Mouse (Mus musculus): ENCODE results near the gene Kmt2d. TPM values are rescaled to one million over a fixed set of nuclear protein-coding genes. Genes with fewer than 3 reads are reported as not detected.
"Not testable (repeated sequence)": the region's sequence is repeated elsewhere in the genome, so short reads cannot be mapped to it uniquely, and the experiment has no call there.

The Kmt2d gene
- polyA plus RNA-seq, 1 experiment from 2014 or later, result 8.7 TPM

DNA sequence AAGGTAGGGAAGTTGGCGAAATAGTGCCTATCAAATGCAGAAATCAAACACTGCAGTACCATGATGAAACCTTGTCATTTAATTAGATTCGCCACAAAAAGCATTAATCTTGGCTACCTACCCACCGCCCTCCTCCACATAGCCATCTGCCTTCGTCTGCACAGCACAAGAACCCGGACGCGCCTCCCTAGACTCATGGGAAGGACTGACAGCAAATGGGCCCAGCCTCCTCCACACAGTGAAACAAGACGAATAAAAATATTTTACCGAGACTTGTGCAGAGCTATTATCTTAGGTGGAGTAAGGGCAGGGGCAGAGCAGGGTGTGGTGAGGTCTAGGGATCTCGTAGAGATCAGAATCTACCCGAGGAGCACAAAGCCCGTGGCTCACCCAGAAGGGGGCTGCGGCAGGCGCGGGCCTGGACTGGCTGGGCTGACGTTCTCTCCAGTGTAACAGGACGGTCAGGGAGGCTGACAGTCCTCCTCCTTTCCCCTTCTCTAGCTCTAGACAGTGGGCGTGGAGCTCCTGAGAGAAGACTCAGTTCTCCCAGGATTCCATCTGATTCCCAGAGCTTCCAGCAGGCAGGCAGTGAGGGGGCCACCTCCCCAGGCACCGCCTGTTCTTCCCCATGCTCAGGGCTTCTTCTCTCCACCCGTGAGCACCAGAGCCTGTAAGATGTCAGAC is 58.1 kb downstream of the Kmt2d start:
- no peak overlapping the region for H3K27ac ChIP-seq (ENCODE audit: low read length)
- H3K4me2 ChIP-seq (replicated peaks; ENCODE audit: low read depth, low read length), result no peak overlapping the region
- no peak for ATAC-seq
- peaks cover 27% of the 10 kb centered on the region for H3K36me3 ChIP-seq (ENCODE audit: insufficient read depth, low read length)
- no peak for DNase-seq (ENCODE audit: low spot score)
- H3K9ac ChIP-seq (replicated peaks; ENCODE audit: low read depth), result no peak overlapping the region
- peaks cover 6% of the 10 kb centered on the region; the same call in 1 of the 2 replicates for H3K4me1 ChIP-seq (ENCODE audit: insufficient read depth, low read depth, low read length)
- 85% methylated on average over 20 of the region's 20 CpGs for WGBS
- H3K9me3 ChIP-seq (ENCODE audit: low read length), result no peaks in the 10 kb centered on the region
- H3K4me3 ChIP-seq (ENCODE audit: low read depth, low read length), result no peak overlapping the region
- H3K27me3 ChIP-seq (replicated peaks; ENCODE audit: insufficient read depth, low read length), result peaks cover 20% of the 10 kb centered on the region
- TF ChIP-seq EP300 (IDR thresholded peaks at IDR 0.05), result no peak

DNA sequence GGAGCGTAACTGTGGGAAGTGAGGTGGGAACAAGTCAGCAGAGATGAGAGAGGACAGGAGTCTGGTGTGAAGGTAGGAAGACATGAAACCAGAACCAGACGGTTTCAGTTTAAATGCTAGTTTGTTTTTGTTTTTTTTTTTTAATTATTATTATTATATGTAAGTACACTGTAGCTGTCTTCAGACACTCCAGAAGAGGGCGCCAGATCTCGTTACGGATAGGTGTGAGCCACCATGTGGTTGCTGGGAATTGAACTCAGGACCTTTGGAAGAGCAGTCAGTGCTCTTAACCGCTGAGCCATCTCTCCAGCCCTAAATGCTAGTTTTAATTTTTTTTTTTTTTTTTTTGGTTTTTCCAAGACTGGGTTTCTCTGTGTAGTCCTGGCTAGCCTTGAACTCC is 60.8 kb downstream of the Kmt2d start:
- H3K4me1 ChIP-seq (ENCODE audit: insufficient read depth, low read depth, low read length), result peaks cover 20% of the 10 kb centered on the region; the same call in 1 of the 2 replicates
- not testable (repeated sequence) for ATAC-seq; H3K9me3 ChIP-seq (ENCODE audit: low read length); H3K27ac ChIP-seq (ENCODE audit: low read length); H3K9ac ChIP-seq (replicated peaks; ENCODE audit: low read depth); H3K4me2 ChIP-seq (replicated peaks; ENCODE audit: low read depth, low read length); H3K4me3 ChIP-seq (ENCODE audit: low read depth, low read length); DNase-seq (ENCODE audit: low spot score)
- WGBS, result 71% methylated on average over 6 of the region's 6 CpGs
- H3K36me3 ChIP-seq (ENCODE audit: insufficient read depth, low read length), result peaks cover 22% of the 10 kb centered on the region
- H3K27me3 ChIP-seq (replicated peaks; ENCODE audit: insufficient read depth, low read length), result peaks cover 45% of the 10 kb centered on the region
- 0 out of 2 replicates have a peak, but pooled peaks have one; percentile 15 for TF ChIP-seq CTCF (IDR thresholded peaks at IDR 0.05)

DNA sequence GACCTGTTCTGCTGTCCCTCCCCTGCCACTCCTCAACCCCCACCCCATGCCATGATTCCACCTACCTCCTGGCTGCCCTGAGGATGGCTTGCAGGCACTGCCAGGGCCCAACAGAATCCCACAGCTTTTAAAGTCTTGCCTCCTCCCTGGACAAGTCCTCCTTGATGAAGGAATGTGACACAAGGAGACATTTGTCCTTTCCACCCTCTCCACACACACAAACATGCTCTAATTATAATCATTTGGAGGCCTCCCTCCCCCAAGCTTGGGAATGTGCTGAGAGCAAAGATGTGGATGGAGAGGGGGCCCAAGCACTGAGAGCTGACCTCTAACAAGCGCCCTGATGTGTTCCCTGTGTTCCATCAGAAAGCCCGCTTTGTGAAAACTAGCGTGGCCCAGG is 61.6 kb downstream of the Kmt2d start, which contains the start of gene Ddn:
Gene Ddn (minus strand): TSS at position 101 of the 400 bp plus-strand sequence.
- no peak for TF ChIP-seq CTCF (IDR thresholded peaks at IDR 0.05)
- TF ChIP-seq EP300 (IDR thresholded peaks at IDR 0.05), result no peak
- DNase-seq (ENCODE audit: low spot score), result no peak
- WGBS, result 49% methylated on average over 3 of the region's 3 CpGs
- Histone ChIP-seq H3K9ac (replicated peaks; ENCODE audit: low read depth) (no peak within 1 kb of the TSS), H3K27ac (ENCODE audit: low read length) (no peak within 1 kb of the TSS), H3K9me3 (ENCODE audit: low read length) (no peaks in the 10 kb centered on the region), H3K4me3 (ENCODE audit: low read depth, low read length) (peak within 1 kb of the TSS; percentile 35), H3K4me2 (replicated peaks; ENCODE audit: low read depth, low read length) (peak within 1 kb of the TSS; percentile 60), H3K36me3 (ENCODE audit: insufficient read depth, low read length) (peaks cover 16% of the 10 kb centered on the region), H3K4me1 (ENCODE audit: insufficient read depth, low read depth, low read length) (peaks cover 21% of the 10 kb centered on the region; the same call in 1 of the 2 replicates), H3K27me3 (replicated peaks; ENCODE audit: insufficient read depth, low read length) (peaks cover 53% of the 10 kb centered on the region)
- no peak for ATAC-seq

DNA sequence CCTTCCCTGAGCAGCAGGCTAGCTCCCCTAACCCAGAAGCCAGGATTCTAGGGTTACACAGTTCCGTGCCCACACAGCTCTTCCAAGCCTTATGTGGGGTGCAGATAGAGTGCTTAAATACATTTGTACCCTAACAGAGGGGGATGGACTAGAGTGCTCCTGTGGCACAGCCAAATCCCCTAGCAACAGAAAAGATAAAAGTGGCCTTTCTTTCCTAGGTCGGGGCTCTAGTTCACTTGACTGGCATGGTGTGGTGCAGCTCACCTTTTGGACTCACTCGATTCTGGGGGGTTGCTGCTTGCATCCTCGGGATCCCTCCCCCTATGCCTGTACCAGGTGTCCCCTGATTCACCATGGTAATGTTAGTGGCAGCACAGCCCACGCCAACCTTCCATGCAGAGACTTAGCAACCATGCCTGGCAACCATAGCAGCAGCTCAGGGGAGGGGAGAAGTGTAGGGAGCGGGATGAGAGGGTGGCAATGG is 62.3 kb downstream of the Kmt2d start:
- peaks cover 21% of the 10 kb centered on the region; the same call in 1 of the 2 replicates for H3K4me1 ChIP-seq (ENCODE audit: insufficient read depth, low read depth, low read length)

DNA sequence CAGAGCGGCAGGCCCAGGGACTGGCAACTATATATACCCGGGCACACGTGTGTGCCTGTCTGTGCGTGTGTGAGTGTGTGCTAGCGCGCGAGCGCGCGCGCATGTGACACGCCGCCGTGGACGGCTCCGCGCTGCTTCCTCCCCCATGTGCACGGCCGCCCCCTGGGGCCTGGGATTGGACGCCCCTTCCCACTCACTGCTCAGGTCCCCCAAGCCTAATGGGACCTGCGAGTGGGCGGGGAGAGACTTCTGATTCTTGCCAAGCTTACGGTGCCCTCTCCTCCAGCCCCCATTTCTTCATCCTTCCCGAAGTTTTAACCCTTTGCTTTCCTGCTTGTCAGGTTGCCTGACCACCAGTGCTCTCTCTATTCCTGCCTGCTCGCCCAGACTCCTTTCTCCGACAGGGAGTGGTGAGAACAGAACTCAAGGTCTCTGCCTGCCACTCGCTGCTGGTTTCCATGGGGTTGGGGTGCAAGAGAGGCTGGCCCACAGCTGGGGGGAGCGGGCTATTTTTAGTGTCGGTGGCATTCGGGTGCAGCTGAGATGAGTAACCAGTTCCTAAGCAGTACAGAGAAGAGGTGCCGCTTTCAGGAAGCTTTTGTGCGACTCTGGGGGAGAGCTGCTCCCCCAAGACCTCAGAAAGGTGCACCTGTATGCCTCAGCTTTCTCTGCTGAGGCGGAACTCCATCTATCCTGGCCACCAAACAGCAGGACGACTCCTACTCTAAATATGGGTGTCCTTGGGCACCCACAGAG is 62.9 kb downstream of the Kmt2d start:
- no peak overlapping the region for H3K27ac ChIP-seq (ENCODE audit: low read length)
- peaks cover 66% of the 10 kb centered on the region for H3K27me3 ChIP-seq (replicated peaks; ENCODE audit: insufficient read depth, low read length)
- H3K9me3 ChIP-seq (ENCODE audit: low read length), result no peaks in the 10 kb centered on the region
- peak overlapping the region; percentile 35 for H3K4me3 ChIP-seq (ENCODE audit: low read depth, low read length)
- H3K36me3 ChIP-seq (ENCODE audit: insufficient read depth, low read length), result peaks cover 8% of the 10 kb centered on the region
- peaks cover 21% of the 10 kb centered on the region; the same call in 1 of the 2 replicates for H3K4me1 ChIP-seq (ENCODE audit: insufficient read depth, low read depth, low read length)
- H3K4me2 ChIP-seq (replicated peaks; ENCODE audit: low read depth, low read length), result peak overlapping the region; percentile 60
- no peak overlapping the region for H3K9ac ChIP-seq (replicated peaks; ENCODE audit: low read depth)
- DNase-seq (ENCODE audit: low spot score) (peak; percentile 40), ATAC-seq (peak; percentile 36)
- under 1% methylated on average over 19 of the region's 34 CpGs for WGBS
- TF ChIP-seq CTCF (IDR thresholded peaks at IDR 0.05) (peak; percentile 3; the same call in 1 of the 2 replicates), EP300 (IDR thresholded peaks at IDR 0.05) (no peak)

More for the DNA sequence above, 62.3 kb downstream of the Kmt2d start:
- WGBS, result 13% methylated on average over 6 of the region's 6 CpGs
- no peak for TF ChIP-seq EP300 (IDR thresholded peaks at IDR 0.05)
- no peak for TF ChIP-seq CTCF (IDR thresholded peaks at IDR 0.05)
- no peak for ATAC-seq
- H3K36me3 ChIP-seq (ENCODE audit: insufficient read depth, low read length), result peaks cover 14% of the 10 kb centered on the region
- no peaks in the 10 kb centered on the region for H3K9me3 ChIP-seq (ENCODE audit: low read length)
- peak overlapping the region; percentile 60 for H3K4me2 ChIP-seq (replicated peaks; ENCODE audit: low read depth, low read length)
- H3K27me3 ChIP-seq (replicated peaks; ENCODE audit: insufficient read depth, low read length), result peaks cover 60% of the 10 kb centered on the region
- no peak overlapping the region for H3K9ac ChIP-seq (replicated peaks; ENCODE audit: low read depth)
- H3K27ac ChIP-seq (ENCODE audit: low read length), result no peak overlapping the region
- no peak for DNase-seq (ENCODE audit: low spot score)
- H3K4me3 ChIP-seq (ENCODE audit: low read depth, low read length), result peak overlapping the region; percentile 35; the same call in 1 of the 2 replicates
